27 mouse cellular contexts compared by ENCODE assay signal in the genomic region with DNA sequence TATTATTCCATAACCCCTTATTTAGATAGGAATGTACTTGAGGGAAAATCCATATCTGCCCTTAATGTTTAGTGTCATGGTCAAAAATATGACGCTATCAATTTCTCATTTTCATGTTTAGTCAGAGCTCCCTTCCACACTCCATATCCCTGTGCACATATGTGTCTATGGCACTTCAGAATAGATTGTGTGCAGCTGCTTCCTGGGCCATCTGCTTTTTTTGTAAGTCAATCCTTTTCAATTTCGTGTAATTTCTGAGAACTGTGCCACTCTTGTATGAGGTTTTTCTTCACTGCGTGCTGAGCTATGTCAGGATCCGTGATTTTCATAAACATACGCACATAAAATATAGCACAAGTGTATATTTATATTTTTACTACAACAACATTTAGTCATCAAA.
DNase-seq lines count a peak whose midpoint lies in the region; ATAC-seq and TF ChIP-seq lines count a peak whose summit lies in the region.
"Had no signal": no experiment of that assay in that cellular context is flagged by ENCODE, and none has a peak within 500 bp of the region (broad histone marks: within the 10 kb centered on the region; RNA-seq: fewer than 3 reads in every experiment).

No protein-coding gene starts in this region.

- peak; percentile 77 for ATAC-seq in forebrain, postnatal 0 days
- ATAC-seq in forebrain, embryonic 15.5 days (replicated peaks) = no peak
- no peak for ATAC-seq in intestine, embryonic 15.5 days
- ATAC-seq: CD4-positive, CD25-positive, alpha-beta regulatory T cell, adult 4 months; forebrain, embryonic 13.5 days; hindbrain, postnatal 0 days; inflammation-experienced regulatory T-cells, adult 6 months; intestine, postnatal 0 days had no signal

- no peak for TF ChIP-seq CTCF in forebrain, postnatal 0 days (IDR thresholded peaks at IDR 0.05; ENCODE audit: low read depth)
- TF ChIP-seq CTCF in brain, embryonic 14.5 days (IDR thresholded peaks at IDR 0.05; ENCODE audit: borderline replicate concordance, extremely low read depth, insufficient read depth, insufficient read length) = no peak

- 58% methylated on average over 5 of the region's 5 CpGs for WGBS in forebrain, postnatal 0 days
- WGBS in forebrain, embryonic 15.5 days = 64% methylated on average over 5 of the region's 5 CpGs
- WGBS in intestine, embryonic 15.5 days = 57% methylated on average over 5 of the region's 5 CpGs

- no peaks in the 10 kb centered on the region for H3K9me3 ChIP-seq in forebrain, postnatal 0 days (ENCODE audit: low read length)
- H3K9me3 ChIP-seq in forebrain, embryonic 15.5 days = no peaks in the 10 kb centered on the region
- H3K9me3 ChIP-seq in intestine, embryonic 15.5 days = no peaks in the 10 kb centered on the region
- H3K9me3 ChIP-seq: embryonic facial prominence, embryonic 12.5 days; embryonic facial prominence, embryonic 15.5 days; forebrain, embryonic 13.5 days; heart, embryonic 10.5 days; heart, embryonic 13.5 days had no signal

- H3K4me1 ChIP-seq in forebrain, postnatal 0 days (ENCODE audit: insufficient read depth) = no peaks in the 10 kb centered on the region; the same call in 1 of the 2 replicates
- H3K4me1 ChIP-seq in forebrain, embryonic 15.5 days = no peaks in the 10 kb centered on the region
- no peaks in the 10 kb centered on the region for H3K4me1 ChIP-seq in intestine, embryonic 15.5 days (replicated peaks)
- H3K4me1 ChIP-seq: embryonic facial prominence, embryonic 12.5 days; embryonic facial prominence, embryonic 15.5 days; forebrain, embryonic 13.5 days; heart, embryonic 10.5 days; heart, embryonic 13.5 days had no signal

- no peak overlapping the region for H3K4me3 ChIP-seq in forebrain, postnatal 0 days (ENCODE audit: low read depth, low read length)
- H3K4me3 ChIP-seq in forebrain, embryonic 15.5 days = no peak overlapping the region
- H3K4me3 ChIP-seq in intestine, embryonic 15.5 days (replicated peaks) = no peak overlapping the region
- H3K4me3 ChIP-seq: embryonic facial prominence, embryonic 12.5 days; embryonic facial prominence, embryonic 15.5 days; forebrain, embryonic 13.5 days; heart, adult 2 months; heart, embryonic 10.5 days; heart, embryonic 13.5 days had no signal

- peak; percentile 41 for DNase-seq in forebrain, postnatal 0 days
- peak; percentile 32 for DNase-seq in brain, adult 2 months (ENCODE audit: low read depth, low spot score)
- peak; percentile 30 for DNase-seq in brain, embryonic 14.5 days (ENCODE audit: low read depth)
- no peak for DNase-seq in left cerebral cortex, adult 18-20 months (ENCODE audit: low spot score in 2 of 2)
- DNase-seq: adrenal gland, adult 2 months; adrenal gland, postnatal 14 days; cerebellum, adult 11 months; cerebellum, adult 2 months; cerebellum, adult 9-11 months; cerebellum, postnatal 25 days; gastrocnemius, postnatal 10 days; gastrocnemius, postnatal 36 days; heart, adult 2 months; heart, postnatal 14 days; heart, postnatal 4 days had no signal

- H3K27me3 ChIP-seq in forebrain, postnatal 0 days (ENCODE audit: insufficient read depth, low read length) = no peaks in the 10 kb centered on the region
- no peaks in the 10 kb centered on the region for H3K27me3 ChIP-seq in forebrain, embryonic 15.5 days
- H3K27me3 ChIP-seq in intestine, embryonic 15.5 days (replicated peaks) = no peaks in the 10 kb centered on the region
- H3K27me3 ChIP-seq: embryonic facial prominence, embryonic 12.5 days; embryonic facial prominence, embryonic 15.5 days; forebrain, embryonic 13.5 days; heart, embryonic 13.5 days had no signal

- no peak overlapping the region for H3K9ac ChIP-seq in forebrain, postnatal 0 days
- no peak overlapping the region for H3K9ac ChIP-seq in forebrain, embryonic 15.5 days (replicated peaks)
- no peak overlapping the region for H3K9ac ChIP-seq in intestine, embryonic 15.5 days
- H3K9ac ChIP-seq: embryonic facial prominence, embryonic 12.5 days; embryonic facial prominence, embryonic 15.5 days; forebrain, embryonic 13.5 days; heart, embryonic 13.5 days; hindbrain, embryonic 14.5 days had no signal

- TF ChIP-seq POLR2A in brain, embryonic 14.5 days (IDR thresholded peaks at IDR 0.05; ENCODE audit: borderline replicate concordance, extremely low read depth, insufficient read depth, insufficient read length, poor library complexity, severe bottlenecking) = no peak

- H3K36me3 ChIP-seq in forebrain, postnatal 0 days (ENCODE audit: insufficient read depth) = no peaks in the 10 kb centered on the region
- H3K36me3 ChIP-seq in forebrain, embryonic 15.5 days = no peaks in the 10 kb centered on the region
- H3K36me3 ChIP-seq in intestine, embryonic 15.5 days = no peaks in the 10 kb centered on the region
- H3K36me3 ChIP-seq: embryonic facial prominence, embryonic 12.5 days; embryonic facial prominence, embryonic 15.5 days; heart, embryonic 10.5 days; heart, embryonic 13.5 days had no signal

- no peak overlapping the region for H3K27ac ChIP-seq in forebrain, postnatal 0 days (ENCODE audit: low read depth, low read length)
- no peak overlapping the region for H3K27ac ChIP-seq in forebrain, embryonic 15.5 days (replicated peaks)
- H3K27ac ChIP-seq in intestine, embryonic 15.5 days = no peak overlapping the region
- H3K27ac ChIP-seq: embryonic facial prominence, embryonic 12.5 days; embryonic facial prominence, embryonic 15.5 days; forebrain, embryonic 13.5 days; heart, adult 2 months; heart, embryonic 10.5 days; heart, embryonic 13.5 days; hindbrain, embryonic 14.5 days; hindbrain, postnatal 0 days had no signal

- H3K4me2 ChIP-seq in forebrain, postnatal 0 days (ENCODE audit: low read depth) = no peak overlapping the region
- no peak overlapping the region for H3K4me2 ChIP-seq in forebrain, embryonic 15.5 days (replicated peaks)
- no peak overlapping the region for H3K4me2 ChIP-seq in intestine, embryonic 15.5 days (replicated peaks)
- H3K4me2 ChIP-seq: embryonic facial prominence, embryonic 12.5 days; embryonic facial prominence, embryonic 15.5 days; forebrain, embryonic 13.5 days; heart, embryonic 13.5 days; hindbrain, embryonic 14.5 days had no signal

Comparison
In these comparisons a context has a peak if more than half of its experiments do, and no peak if none do; other contexts are left out.
1. DNase-seq: peak in forebrain, postnatal 0 days (single experiment), brain, adult 2 months (single experiment) and brain, embryonic 14.5 days (single experiment); none in left cerebral cortex, adult 18-20 months (0 of 2).